Mouse (Mus musculus) MN1 (cell line): Measurements from ENCODE around the gene Bpifb6.

Source experiments
- DNase-seq: peaks from one replicate; pipeline ENCODE4 v3.0.0-alpha.2; 2016; ENCODE audit warnings: low spot score

Bpifb6 gene

DNA sequence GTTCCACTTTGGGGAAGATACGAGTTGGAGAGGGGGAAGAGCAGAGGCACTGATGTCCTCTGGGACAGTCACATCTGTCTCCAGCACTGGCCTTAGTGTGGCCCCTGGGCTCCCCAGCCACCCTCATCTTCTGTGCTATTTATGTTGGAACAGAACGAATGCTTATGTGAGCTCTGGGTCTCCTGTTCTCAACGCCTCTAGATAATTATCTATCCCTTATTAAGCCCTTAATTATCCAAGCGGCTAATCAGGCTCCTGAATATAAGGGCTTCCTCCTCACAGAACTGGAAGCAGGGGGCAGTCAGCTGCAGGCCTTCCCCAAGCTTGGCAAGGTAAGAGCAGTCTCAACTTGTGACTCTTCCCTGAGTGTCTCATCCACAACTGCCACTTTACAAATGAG lies at the start of gene Bpifb6:
Gene Bpifb6, plus strand, starts transcription at position 301 of the 400 bp plus-strand sequence.
- DNase-seq = no peak

DNA sequence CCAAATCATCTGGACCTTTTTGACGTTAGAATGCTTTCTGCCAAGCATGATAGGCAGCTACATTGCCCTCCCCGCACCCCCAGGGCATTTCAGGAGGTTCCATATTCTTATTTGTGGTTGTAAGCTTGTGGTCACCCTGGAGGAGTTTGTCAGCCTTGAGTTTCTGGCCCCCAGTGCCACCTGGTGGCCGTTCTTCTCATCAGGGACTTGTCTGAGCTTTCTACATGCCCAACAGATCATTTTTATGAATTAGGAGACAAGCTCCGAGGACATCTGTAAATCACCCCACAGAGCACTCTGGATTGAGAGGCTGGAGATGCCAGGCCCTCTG lies 49.2 kb upstream of the Bpifb6 start:
- peak; percentile 28 for DNase-seq

DNA sequence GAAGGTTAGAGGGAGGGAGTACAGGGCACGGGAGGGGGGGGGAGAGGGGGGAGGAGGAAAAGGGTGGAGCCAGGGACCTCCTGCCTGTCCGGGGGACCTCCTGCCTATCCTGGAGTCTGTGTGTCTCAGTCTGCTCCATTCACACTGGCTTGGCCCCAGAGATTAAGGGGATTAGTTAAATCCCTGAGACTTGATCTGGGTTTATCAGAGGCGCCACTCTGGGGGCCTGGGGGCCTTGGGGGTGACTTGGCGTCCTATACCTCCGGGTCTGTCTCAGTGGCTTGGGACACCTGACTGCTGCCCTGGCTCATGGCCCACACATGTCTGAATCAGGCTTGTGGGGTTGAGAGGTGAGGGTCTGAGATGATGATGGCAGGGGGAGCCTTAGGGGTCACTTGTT lies 46.6 kb upstream of the Bpifb6 start:
- no peak for DNase-seq

DNA sequence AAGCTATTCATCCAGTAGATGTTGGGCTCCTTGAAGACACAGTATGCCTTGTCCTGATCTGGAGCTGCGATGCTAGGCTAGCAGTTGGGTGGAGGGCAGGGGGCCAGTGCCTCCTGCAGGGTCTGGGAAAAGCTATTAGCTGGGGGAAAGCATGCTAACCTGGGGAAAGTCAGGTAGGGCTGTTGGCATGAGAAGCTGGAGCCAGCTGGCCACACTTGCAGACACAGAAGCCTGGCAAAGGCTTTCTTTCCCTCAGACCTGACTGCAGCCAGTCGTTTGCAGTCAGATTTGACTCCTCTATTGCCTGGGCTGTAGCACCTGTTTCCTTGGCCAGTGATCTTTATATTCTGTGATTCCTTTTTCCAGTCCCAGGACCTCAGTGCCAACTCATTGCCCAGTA lies 40.6 kb upstream of the Bpifb6 start:
- no peak for DNase-seq

DNA sequence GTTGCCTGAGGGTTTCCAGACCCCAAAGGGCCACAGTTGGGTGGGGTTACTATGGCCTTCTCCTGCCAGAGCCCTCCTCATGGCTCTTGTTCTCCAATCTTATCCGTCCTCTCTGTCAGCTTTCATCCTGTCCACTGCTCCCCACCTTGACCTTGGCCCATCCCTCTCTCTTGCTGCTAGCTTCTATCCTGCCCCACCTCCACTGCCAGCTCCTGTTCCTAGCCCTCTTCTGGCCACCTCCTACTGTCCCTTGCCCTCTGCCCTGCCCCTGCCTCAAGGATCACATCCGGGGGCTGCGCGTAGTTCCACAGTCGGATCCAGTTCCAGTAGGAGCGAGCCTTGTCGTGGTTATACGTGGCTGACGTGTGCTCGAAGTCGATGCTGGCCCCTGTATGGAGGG lies 39.9 kb upstream of the Bpifb6 start:
- no peak for DNase-seq

DNA sequence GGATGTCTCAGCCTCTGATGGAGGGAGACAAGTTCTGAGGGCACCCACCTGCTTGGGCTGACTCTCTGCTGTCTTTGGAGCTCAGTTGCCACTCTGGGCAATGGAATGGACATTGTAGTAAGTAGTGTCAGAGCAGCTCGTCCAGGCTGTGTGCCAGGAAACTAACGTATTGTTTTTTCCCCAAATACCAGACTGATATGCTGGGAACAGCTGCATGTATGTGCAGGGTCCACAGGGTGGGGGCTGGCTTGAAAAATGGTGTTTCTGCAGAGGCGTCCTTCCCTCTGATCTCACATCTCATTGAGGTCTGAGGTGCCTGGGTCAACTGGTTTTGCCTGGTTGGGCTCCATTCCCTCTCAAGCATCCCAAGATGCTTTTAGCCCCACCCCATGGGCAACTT lies 39.5 kb upstream of the Bpifb6 start:
- DNase-seq = no peak

DNA sequence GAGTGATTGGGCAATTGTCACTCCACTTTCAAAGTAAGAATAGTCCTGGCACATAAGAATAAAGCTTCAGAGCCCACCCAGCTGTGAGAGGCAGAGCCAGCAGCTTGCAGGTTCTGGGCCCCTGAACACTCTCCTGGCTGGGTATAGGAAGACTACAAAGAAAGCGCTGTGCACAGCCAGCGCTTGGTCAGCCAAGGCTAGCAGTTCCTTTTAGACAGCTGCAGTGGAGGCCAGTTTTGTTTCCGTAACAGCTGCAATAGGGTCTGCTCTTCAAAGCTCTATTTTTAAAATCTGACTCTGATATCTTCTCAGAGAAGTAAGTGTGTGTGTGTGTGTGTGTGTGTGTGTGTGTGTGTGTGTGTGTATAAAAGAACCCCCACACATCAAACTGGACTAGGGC lies 38.2 kb upstream of the Bpifb6 start:
- no peak for DNase-seq

DNA sequence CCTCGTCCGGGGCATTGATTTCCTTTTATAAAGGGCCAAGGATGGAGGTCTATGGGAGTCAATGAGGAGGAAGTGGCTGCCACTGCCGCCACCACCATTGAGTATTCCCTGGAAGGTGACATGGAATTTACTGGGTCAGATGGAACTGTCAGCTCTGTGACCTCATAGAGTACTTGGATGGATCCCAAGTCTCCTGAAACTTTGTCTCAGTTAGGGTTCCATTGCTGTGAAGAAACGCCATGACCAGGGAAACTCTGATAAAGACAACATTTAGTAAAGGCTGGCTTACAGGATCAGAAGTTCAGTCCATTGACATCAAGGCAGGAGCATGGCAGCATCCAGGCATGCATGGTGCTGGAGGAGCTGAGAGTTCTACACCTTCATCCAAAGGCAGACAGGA lies 29.2 kb upstream of the Bpifb6 start, which contains the start of gene Sun5:
Gene Sun5, minus strand, starts transcription at position 101 of the 400 bp plus-strand sequence.
- DNase-seq = no peak

DNA sequence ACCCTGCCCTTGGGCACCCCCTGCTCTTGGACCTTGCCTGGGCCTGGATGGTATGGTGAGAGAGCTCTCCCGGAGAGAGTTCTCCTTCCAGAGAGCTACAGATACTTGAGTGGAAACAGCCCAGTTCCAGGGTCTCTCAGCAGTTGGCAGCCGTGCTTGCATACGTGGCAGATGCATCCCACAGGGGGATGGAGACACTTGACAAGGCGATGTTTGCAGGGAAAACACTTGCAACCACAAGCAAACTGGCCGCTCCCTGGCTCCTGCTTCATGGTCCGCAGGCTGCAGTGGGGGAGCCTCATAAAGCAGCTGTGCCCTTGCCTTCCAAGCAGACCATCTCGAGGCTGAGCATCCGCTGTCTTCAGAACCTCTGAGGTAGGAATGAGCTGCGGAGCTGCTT lies 25.4 kb upstream of the Bpifb6 start, which contains the start of gene Bpifb2:
Gene Bpifb2, plus strand, starts transcription at position 301 of the 400 bp plus-strand sequence.
- no peak for DNase-seq

DNA sequence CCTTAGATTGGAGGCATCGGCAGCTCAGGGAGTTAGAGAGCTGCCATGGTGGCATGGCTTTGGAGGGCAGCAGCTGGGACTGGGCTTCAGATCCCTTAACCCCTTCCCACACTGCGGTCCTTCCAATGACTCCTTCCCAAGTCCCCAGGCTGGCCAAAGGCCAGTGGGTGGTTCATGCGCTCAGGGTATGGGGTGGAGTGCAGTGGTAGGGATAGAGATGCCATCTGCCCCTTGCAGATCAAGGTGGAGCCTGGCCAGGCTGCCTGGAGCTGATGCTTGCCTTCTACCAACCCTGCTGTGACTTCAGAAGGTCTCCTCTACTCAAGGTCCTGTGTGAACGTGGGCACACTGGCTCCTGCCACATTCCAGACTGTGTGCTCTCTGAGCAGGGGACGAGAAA lies 1.1 kb upstream of the Bpifb6 start:
- no peak for DNase-seq

DNA sequence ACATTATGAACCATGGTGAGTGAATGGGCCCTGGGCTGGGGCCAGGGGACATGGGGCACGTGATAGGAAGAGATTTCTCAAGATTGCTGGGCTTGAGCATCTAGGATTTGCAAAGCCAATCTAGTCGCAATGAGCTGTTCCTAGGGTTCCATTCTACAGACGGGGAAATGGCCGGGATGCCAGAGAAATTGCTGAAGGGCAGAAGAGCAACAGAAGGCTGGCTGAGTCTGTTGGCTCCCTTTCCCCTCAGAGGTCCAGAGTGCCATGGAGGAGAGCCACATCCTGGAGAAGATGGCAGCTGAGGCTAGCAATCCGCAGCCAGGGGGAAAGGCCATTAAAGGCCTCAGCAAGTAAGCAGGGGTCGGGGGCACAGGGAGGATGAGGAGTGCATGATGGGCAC lies 2.5 kb downstream of the Bpifb6 start:
- DNase-seq = no peak

DNA sequence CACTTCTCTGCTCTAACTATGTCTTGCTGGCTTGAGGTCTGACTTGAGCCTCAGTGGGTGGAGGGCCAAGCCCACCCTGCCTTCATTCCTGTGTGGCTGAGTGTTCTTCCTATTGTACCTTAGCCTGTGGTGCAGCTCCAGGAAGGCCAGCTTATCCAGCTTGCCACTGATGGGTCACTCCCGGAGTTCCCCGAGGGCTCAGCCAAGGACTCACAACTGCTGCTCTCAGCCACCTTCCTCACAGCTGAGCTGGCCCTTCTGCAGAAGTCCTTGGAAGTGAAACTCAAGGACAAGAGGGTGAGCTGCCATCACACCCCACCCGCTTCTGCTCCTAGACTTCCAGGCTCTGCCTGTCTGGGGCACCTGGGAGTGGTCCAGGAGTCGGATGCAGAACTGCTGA lies 6.4 kb downstream of the Bpifb6 start:
- DNase-seq = no peak

DNA sequence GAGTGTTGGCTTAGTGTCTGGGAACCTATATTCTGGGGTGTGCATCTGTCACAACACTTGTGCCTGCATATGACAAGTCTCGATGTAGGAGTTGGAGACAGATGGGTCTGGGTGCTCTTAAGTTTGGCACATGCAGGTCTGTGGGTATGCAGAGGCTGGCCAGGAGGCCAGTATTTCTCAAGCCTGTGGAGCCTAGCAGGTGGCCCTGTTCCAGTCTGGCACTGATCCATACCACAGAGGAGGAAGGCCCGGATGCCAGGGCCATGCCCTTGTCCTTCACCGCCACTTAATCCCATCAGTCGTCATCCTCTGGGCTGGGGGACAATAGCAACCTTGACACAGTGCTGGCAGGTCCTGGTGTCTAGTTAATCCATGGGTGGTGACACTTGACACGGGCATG lies 14.0 kb downstream of the Bpifb6 start:
- DNase-seq = no peak

DNA sequence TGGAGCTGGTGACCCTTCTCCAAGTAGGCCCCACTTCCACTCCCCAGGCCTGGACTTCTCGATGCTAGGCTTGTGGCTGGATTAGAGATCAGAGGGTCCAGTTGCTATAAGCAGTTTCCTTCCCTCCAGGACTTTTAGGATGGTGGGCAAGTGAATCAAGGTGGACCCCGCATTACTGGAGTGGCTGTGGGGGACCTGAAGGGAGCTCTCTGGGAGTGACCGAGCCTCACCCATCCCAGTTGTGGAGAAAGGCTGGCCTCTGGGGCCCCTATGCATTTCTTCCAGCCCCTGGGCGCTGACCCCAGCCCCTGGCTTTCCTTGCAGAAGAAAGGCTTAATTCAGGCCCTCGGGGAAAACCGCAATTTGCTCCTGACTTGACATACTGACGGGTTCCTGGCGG lies 17.7 kb downstream of the Bpifb6 start, which contains the start of gene Bpifb3:
Gene Bpifb3, plus strand, starts transcription at position 301 of the 400 bp plus-strand sequence.
- no peak for DNase-seq

DNA sequence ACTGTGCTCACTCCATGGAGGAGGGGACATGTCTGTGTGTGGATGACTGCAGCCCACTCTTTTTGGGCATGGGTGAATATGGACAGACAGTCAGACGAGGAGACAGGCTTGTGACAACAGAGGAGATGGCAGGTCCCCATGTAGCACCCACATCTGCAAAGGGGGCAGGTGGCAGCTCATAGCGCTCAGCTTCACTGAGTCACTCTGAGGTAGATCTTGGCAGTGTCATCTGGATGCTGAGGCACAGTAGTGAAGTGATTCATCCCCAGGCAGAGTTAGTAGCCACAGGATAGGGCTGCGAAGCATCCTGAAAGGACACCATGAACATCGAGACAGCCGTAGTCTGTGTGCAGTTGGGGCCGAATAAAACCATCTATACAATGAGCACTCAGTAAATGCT lies 21.1 kb downstream of the Bpifb6 start:
- DNase-seq = no peak

DNA sequence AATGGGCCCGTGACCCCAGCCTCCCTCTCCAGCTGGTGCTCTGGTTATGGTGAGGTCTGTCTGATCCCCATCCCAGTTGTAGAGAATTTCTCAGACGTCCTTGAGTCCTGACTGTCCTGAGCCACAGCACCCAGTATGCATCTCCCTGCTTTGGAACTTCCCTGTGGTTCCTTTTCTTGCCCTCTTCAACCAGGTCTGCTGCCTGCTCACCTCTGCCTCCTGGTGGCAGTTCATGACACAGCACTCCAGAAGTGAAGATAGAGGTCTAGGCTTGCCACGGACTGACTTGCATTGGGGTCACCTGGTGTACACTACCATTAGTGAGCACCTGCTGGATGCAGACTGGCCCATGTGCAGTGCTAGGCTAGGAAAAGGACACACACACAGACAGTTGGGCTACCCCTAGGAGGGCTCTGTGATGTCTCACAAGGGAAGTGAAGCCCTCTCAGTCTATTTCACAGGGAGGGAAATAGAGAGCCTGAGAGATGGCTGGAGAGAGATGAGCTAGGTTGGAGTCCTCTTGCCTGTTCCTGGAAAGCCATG lies 29.8 kb downstream of the Bpifb6 start:
- DNase-seq = peak; percentile 14

DNA sequence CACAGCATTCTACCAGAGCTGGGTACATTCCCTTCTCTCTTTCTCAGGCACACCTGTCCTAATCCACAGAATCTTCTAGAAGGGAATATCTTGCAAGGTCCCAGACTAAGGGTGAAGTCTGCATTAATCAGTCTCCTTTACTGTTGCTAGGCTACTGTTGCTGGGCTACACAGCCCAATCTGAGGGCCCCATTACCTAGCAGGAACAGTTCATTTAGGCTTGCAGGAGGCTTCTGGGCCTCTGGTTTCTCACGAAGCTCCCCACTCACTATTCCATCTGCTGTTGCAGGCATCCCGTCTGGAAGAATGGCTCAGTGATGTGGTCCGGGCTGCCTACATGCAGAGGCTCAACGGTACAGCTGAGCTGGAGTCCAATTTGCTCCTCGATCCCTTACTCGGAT lies 30.9 kb downstream of the Bpifb6 start:
- DNase-seq = no peak

DNA sequence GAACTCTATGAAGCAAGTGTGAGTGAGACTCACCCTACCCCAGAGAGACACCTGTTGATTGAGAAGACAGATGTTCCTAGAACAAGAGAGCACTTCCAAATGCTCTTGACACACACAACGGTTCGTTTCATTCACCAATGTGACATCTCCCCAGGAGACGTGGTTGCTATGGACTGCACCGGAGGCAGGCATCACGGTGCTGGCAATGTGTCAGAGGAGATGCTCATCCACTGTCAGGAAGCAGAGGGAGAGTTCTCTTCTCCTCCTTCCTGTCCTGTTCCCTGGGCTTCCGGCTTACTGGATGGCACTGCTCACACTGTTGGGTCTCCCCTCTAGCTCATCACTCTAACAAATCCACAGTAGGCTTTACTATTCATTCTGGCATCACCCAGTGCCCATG lies 33.1 kb downstream of the Bpifb6 start:
- DNase-seq = no peak

DNA sequence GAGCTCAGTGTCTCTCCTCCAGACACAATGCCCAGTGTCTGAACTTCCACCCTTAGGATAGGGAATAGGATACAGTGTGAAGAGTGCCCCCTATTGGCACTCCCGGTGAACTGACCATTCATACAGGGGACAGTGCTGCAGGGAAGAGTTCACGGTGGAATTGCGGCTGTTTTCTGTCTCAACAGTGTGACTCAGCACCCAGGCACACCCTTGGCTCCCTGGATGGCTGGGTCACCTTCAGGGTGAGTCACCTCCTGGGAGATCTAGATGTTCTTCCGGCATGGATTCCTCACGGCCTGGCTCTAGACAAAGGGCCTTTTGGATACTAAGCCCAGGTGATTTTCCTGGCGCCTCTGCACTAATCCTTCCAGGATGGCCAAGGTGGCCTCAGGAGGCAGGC lies 35.2 kb downstream of the Bpifb6 start:
- no peak for DNase-seq

DNA sequence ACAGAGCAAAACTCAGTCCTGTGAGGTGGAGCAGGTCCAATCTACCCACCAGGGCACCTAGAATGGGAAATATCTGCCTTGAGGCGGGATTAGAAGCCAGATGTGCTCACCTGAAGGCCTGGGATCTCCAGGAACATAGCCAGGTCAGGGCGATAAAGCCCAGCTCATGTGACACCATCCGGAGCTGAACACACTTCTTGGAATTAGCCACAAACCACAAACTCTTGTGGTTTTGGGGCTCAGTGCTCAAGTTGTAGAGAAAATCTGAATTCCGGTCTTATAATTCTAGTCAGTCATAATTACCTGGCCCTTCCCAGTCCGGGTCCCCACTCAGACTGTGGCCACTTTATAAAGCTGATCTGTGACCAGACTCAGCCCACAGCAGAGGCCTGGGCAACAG lies 37.7 kb downstream of the Bpifb6 start, which contains the start of gene Bpifb4:
Gene Bpifb4, plus strand, starts transcription at position 370 of the 400 bp plus-strand sequence.
- DNase-seq = no peak

DNA sequence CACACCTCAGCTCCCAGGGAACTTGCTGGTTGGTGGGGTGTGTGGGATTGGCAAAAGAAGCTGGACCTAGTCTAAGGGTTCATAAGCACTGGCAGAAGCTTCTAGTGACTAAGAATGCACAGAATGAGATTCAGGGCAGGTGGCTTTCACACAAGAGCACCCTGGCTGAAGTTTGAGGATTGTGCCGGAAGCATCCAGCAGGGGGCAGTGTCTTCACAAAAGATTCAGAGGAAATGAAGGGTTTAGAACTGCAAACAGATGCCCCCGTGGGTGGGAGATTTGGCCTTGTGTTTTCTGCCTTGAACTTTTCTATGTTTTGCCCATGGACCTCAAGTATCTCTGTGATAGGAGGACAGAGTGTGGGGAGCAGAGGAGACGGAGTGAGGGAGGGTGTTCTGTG lies 43.3 kb downstream of the Bpifb6 start:
- DNase-seq = no peak

DNA sequence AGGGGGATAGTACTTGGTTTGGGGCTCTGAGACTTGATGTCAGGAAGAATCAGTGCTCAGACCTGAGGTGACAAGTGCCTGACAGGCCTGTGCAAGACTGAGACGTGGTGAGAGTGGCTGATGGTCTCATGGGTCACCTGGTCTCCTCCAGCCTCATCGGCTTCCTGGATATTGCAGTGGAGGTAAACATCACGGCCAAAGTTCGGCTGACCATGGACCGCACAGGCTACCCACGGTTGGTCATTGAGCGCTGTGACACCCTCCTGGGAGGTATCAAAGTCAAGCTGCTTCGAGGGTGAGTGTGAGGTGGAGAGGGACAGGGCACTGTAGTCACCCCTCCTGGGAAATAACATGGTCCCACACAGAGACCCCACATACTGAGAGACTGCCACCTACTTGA lies 44.4 kb downstream of the Bpifb6 start:
- DNase-seq = no peak

DNA sequence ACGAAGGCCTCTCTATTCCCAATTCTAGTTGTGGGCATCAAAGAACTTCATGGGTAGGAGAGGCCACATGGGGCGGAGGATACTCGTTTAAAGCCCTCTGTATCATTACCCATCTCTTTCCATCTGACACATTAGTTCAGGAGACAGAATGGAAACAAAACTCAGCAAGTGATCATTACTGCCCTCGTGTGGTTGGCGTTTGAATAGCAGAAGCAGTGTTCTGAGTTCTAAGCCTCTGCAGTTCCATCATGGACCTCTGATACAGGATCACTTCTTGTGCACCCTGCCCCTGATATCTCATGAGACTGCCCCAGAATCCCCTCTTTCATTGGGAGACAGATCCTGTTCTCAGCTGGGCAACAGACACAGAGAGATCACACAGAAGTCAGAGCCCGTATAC lies 52.7 kb downstream of the Bpifb6 start:
- peak; percentile 26 for DNase-seq

DNA sequence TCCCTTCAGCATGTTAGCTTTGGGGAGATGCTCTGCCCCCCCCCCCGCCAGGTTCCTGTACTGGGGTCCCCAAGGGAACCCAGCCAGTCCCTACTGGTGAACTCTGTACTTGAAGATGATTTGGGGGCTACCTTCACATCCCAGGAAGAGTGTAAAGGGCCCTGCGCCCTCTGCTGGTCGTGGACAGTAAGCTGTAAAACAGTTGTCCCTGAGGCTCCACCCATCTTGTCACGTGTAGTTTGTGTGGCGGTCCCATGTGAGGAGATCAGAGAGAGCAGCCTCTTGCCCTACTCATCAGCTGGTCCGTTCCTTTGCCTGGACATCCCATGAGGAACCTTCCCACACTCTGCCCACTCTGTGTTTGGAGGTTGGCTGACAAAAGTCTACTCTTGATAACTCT lies 53.6 kb downstream of the Bpifb6 start:
- DNase-seq = peak; percentile 9
